Mouse (Mus musculus) lung, postnatal 0 days (tissue): ENCODE measurements around the gene Gfra1.

ENCODE experiments used
- CTCF ChIP-seq: IDR thresholded peaks from 2 replicates; pipeline ENCODE4 v1.5.1; 2016; ENCODE audit warnings: antibody characterized with exemption, mild to moderate bottlenecking
- EP300 ChIP-seq: IDR thresholded peaks from 2 replicates; pipeline ENCODE4 v1.6.1; 2016; ENCODE audit warnings: antibody characterized with exemption, mild to moderate bottlenecking, control low read depth

GRCm38 (mm10) chr19:58424179-58424578 is 31.5 kb downstream of the Gfra1 start:
- TF ChIP-seq EP300 (no peak), CTCF (no peak)
